Mouse (Mus musculus) neural tube, embryonic 13.5 days (tissue): Measurements from ENCODE around the gene Cilp2. TPM values are rescaled to one million over a fixed set of nuclear protein-coding genes. Genes with fewer than 3 reads are reported as not detected.
A peak's percentile ranks its signal among the peaks of the same experiment; 100 is the strongest.

ENCODE experiments used
- ATAC-seq: fragments of 200-750 bp; cut with Nextera tagmentation; 2 replicates; pipeline ENCODE4 v1.8.0; 2017; ENCODE audit warnings: low read depth, mild to moderate bottlenecking, moderate TSS enrichment, moderate library complexity
- H3K27ac ChIP-seq: fragments of 300-500 bp; sonication (generic); replicated peaks from 2 replicates; pipeline ENCODE4 v1.5.1; 2015; ENCODE audit warnings: moderate library complexity, mild to moderate bottlenecking, inconsistent platforms
- H3K27me3 ChIP-seq: fragments of 300-500 bp; sonication (generic); 2 replicates; pipeline ENCODE4 v1.6.1; 2015; ENCODE audit warnings: mild to moderate bottlenecking, inconsistent platforms
- H3K36me3 ChIP-seq: fragments of 300-500 bp; sonication (generic); 2 replicates; pipeline ENCODE4 v1.6.1; 2015; ENCODE audit warnings: mild to moderate bottlenecking, inconsistent platforms
- H3K4me1 ChIP-seq: fragments of 300-500 bp; sonication (generic); replicated peaks from 2 replicates; pipeline ENCODE4 v1.6.1; 2015; ENCODE audit warnings: inconsistent platforms
- H3K4me2 ChIP-seq: fragments of 300-500 bp; sonication (generic); 2 replicates; pipeline ENCODE4 v1.6.1; 2015; ENCODE audit warnings: inconsistent platforms, mild to moderate bottlenecking, moderate library complexity
- H3K4me3 ChIP-seq: fragments of 300-500 bp; sonication (generic); 2 replicates; pipeline ENCODE4 v1.5.1; 2015; ENCODE audit warnings: mild to moderate bottlenecking, inconsistent platforms
- H3K9ac ChIP-seq: fragments of 300-500 bp; sonication (generic); 2 replicates; pipeline ENCODE4 v1.6.1; 2015; ENCODE audit warnings: moderate library complexity, mild to moderate bottlenecking, inconsistent platforms
- H3K9me3 ChIP-seq: fragments of 300-500 bp; sonication (generic); 2 replicates; pipeline ENCODE4 v1.6.1; 2016; ENCODE audit warnings: inconsistent platforms
- WGBS: fragments of 180-500 bp; shearing (Covaris S2); methylation state at CpG from one replicate; pipeline ENCODE4 v1.1.7; 2015; 5-methylcytosine and 5-hydroxymethylcytosine counted together
- polyA plus RNA-seq: library from polyadenylated mRNA; unstranded; fragments of >200 nt; fragmentation: Nextera tagmentation; extraction: Ambion mirVana; gene quantifications from 2 replicates; pipeline ENCODE4 v1.2.1, GENCODE M21; 2015

Gene Cilp2
- polyA plus RNA-seq, 1 experiment from 2014 or later, result 3.1 TPM

- no peak overlapping the region for H3K27ac ChIP-seq
- peak overlapping the region; percentile 93; the same call in 1 of the 2 replicates for H3K4me2 ChIP-seq
- ATAC-seq, result no peak
- no peaks in the 10 kb centered on the region for H3K9me3 ChIP-seq
- H3K36me3 ChIP-seq, result peaks cover 12% of the 10 kb centered on the region; the same call in 1 of the 2 replicates
- no peak overlapping the region for H3K9ac ChIP-seq
- no peaks in the 10 kb centered on the region for H3K27me3 ChIP-seq
- H3K4me1 ChIP-seq, result peaks cover 81% of the 10 kb centered on the region
- H3K4me3 ChIP-seq, result 0 out of 2 replicates have a peak overlapping the region, but pooled peaks have one; percentile 73
- WGBS, result 95% methylated on average over 2 of the region's 2 CpGs
Measured at GRCm38 (mm10) chr8:69899876-69900275, 12.4 kb upstream of the Cilp2 start.

GRCm38 (mm10) chr8:69897857-69898256 lies 10.4 kb upstream of the Cilp2 start:
- no peaks in the 10 kb centered on the region for H3K9me3 ChIP-seq
- H3K4me3 ChIP-seq, result no peak overlapping the region
- H3K27ac ChIP-seq, result no peak overlapping the region
- H3K27me3 ChIP-seq, result no peaks in the 10 kb centered on the region
- peaks cover 25% of the 10 kb centered on the region for H3K36me3 ChIP-seq
- WGBS, result 91% methylated on average over 6 of the region's 6 CpGs
- no peak overlapping the region for H3K4me2 ChIP-seq
- peaks cover 80% of the 10 kb centered on the region for H3K4me1 ChIP-seq
- H3K9ac ChIP-seq, result no peak overlapping the region
- ATAC-seq, result no peak

- H3K4me3 ChIP-seq, result no peak overlapping the region
- peaks cover 30% of the 10 kb centered on the region for H3K36me3 ChIP-seq
- H3K27ac ChIP-seq, result no peak overlapping the region
- H3K4me1 ChIP-seq, result peaks cover 70% of the 10 kb centered on the region
- H3K9me3 ChIP-seq, result no peaks in the 10 kb centered on the region
- ATAC-seq, result no peak
- H3K4me2 ChIP-seq, result no peak overlapping the region
- no peaks in the 10 kb centered on the region; the same call in 1 of the 2 replicates for H3K27me3 ChIP-seq
- 66% methylated on average over 4 of the region's 4 CpGs for WGBS
- peak overlapping the region; percentile 14; the same call in 1 of the 2 replicates for H3K9ac ChIP-seq
Measured at GRCm38 (mm10) chr8:69895772-69896451, 8.4 kb upstream of the Cilp2 start.

GRCm38 (mm10) chr8:69894836-69895332 lies 7.4 kb upstream of the Cilp2 start:
- Histone ChIP-seq H3K9ac (no peak overlapping the region), H3K4me1 (peaks cover 65% of the 10 kb centered on the region), H3K4me3 (no peak overlapping the region), H3K27ac (no peak overlapping the region), H3K27me3 (peaks cover 9% of the 10 kb centered on the region), H3K36me3 (peaks cover 30% of the 10 kb centered on the region), H3K4me2 (no peak overlapping the region), H3K9me3 (no peaks in the 10 kb centered on the region)
- no peak for ATAC-seq
- 47% methylated on average over 6 of the region's 6 CpGs for WGBS

GRCm38 (mm10) chr8:69893863-69894262 lies 6.4 kb upstream of the Cilp2 start:
- peaks cover 65% of the 10 kb centered on the region for H3K4me1 ChIP-seq
- 38% methylated on average over 17 of the region's 17 CpGs for WGBS
- H3K36me3 ChIP-seq, result peaks cover 30% of the 10 kb centered on the region
- no peak overlapping the region for H3K9ac ChIP-seq
- H3K27ac ChIP-seq, result no peak overlapping the region
- no peak for ATAC-seq
- no peak overlapping the region for H3K4me3 ChIP-seq
- H3K27me3 ChIP-seq, result peaks cover 20% of the 10 kb centered on the region
- no peaks in the 10 kb centered on the region for H3K9me3 ChIP-seq
- H3K4me2 ChIP-seq, result no peak overlapping the region

GRCm38 (mm10) chr8:69890813-69891241 lies 3.3 kb upstream of the Cilp2 start:
- Histone ChIP-seq H3K4me1 (peaks cover 65% of the 10 kb centered on the region), H3K4me3 (no peak overlapping the region), H3K4me2 (peak overlapping the region; percentile 8; the same call in 1 of the 2 replicates), H3K9ac (peak overlapping the region; percentile 54; the same call in 1 of the 2 replicates), H3K27ac (no peak overlapping the region), H3K9me3 (no peaks in the 10 kb centered on the region), H3K27me3 (peaks cover 50% of the 10 kb centered on the region), H3K36me3 (peaks cover 18% of the 10 kb centered on the region)
- 38% methylated on average over 19 of the region's 19 CpGs for WGBS
- ATAC-seq, result 0 out of 2 replicates have a peak, but pooled peaks have one; percentile 9

- Histone ChIP-seq H3K4me3 (peak overlapping the region; percentile 23), H3K9me3 (no peaks in the 10 kb centered on the region), H3K36me3 (peaks cover 15% of the 10 kb centered on the region), H3K4me2 (peak overlapping the region; percentile 47), H3K4me1 (peaks cover 54% of the 10 kb centered on the region), H3K27me3 (peaks cover 69% of the 10 kb centered on the region), H3K9ac (peak overlapping the region; percentile 26; the same call in 1 of the 2 replicates), H3K27ac (no peak overlapping the region)
- no peak for ATAC-seq
- 3% methylated on average over 32 of the region's 32 CpGs for WGBS
Measured at GRCm38 (mm10) chr8:69888902-69889301, 1.4 kb upstream of the Cilp2 start.

GRCm38 (mm10) chr8:69888244-69888866 lies 868 bp upstream of the Cilp2 start:
- WGBS, result 8% methylated on average over 24 of the region's 24 CpGs
- H3K4me3 ChIP-seq, result peak overlapping the region; percentile 24
- peak overlapping the region; percentile 10; the same call in 1 of the 2 replicates for H3K9ac ChIP-seq
- peak overlapping the region; percentile 47 for H3K4me2 ChIP-seq
- no peak overlapping the region for H3K27ac ChIP-seq
- H3K4me1 ChIP-seq, result peaks cover 51% of the 10 kb centered on the region
- H3K9me3 ChIP-seq, result no peaks in the 10 kb centered on the region
- ATAC-seq, result 0 out of 2 replicates have a peak, but pooled peaks have one; percentile 10
- H3K36me3 ChIP-seq, result peaks cover 10% of the 10 kb centered on the region
- peaks cover 75% of the 10 kb centered on the region for H3K27me3 ChIP-seq

- H3K27me3 ChIP-seq, result peaks cover 100% of the 10 kb centered on the region
- no peaks in the 10 kb centered on the region for H3K36me3 ChIP-seq
- no peak for ATAC-seq
- no peak overlapping the region for H3K9ac ChIP-seq
- peaks cover 67% of the 10 kb centered on the region for H3K4me1 ChIP-seq
- H3K9me3 ChIP-seq, result no peaks in the 10 kb centered on the region
- no peak overlapping the region for H3K4me2 ChIP-seq
- WGBS, result 54% methylated on average over 13 of the region's 13 CpGs
- H3K27ac ChIP-seq, result no peak overlapping the region
- H3K4me3 ChIP-seq, result no peak overlapping the region
Measured at GRCm38 (mm10) chr8:69884141-69884540, 3.3 kb downstream of the Cilp2 start.

GRCm38 (mm10) chr8:69882833-69883600 lies 4.5 kb downstream of the Cilp2 start:
- Histone ChIP-seq H3K4me1 (peaks cover 56% of the 10 kb centered on the region), H3K36me3 (no peaks in the 10 kb centered on the region), H3K4me2 (peak overlapping the region; percentile 56), H3K9me3 (no peaks in the 10 kb centered on the region), H3K27ac (no peak overlapping the region), H3K27me3 (peaks cover 99% of the 10 kb centered on the region), H3K4me3 (peak overlapping the region; percentile 44), H3K9ac (0 out of 2 replicates have a peak overlapping the region, but pooled peaks have one; percentile 52)
- WGBS, result 13% methylated on average over 52 of the region's 52 CpGs
- ATAC-seq, result no peak

GRCm38 (mm10) chr8:69882021-69882756 lies 5.3 kb downstream of the Cilp2 start:
- no peak overlapping the region for H3K27ac ChIP-seq
- peak overlapping the region; percentile 56 for H3K4me2 ChIP-seq
- 4% methylated on average over 100 of the region's 103 CpGs for WGBS
- H3K27me3 ChIP-seq, result peaks cover 94% of the 10 kb centered on the region
- peak; percentile 65 for ATAC-seq
- peak overlapping the region; percentile 56 for H3K9ac ChIP-seq
- H3K36me3 ChIP-seq, result no peaks in the 10 kb centered on the region
- H3K4me3 ChIP-seq, result peak overlapping the region; percentile 44
- H3K9me3 ChIP-seq, result no peaks in the 10 kb centered on the region
- peaks cover 48% of the 10 kb centered on the region for H3K4me1 ChIP-seq
